Mouse (Mus musculus): Measurements from ENCODE around the gene Mrvi1. TPM values are rescaled to one million over a fixed set of nuclear protein-coding genes. Genes with fewer than 3 reads are reported as not detected.
A peak's percentile ranks its signal among the peaks of the same experiment; 100 is the strongest.
"Not testable (repeated sequence)": the region's sequence is repeated elsewhere in the genome, so short reads cannot be mapped to it uniquely, and the experiment has no call there.

The Mrvi1 gene
- total RNA-seq, 1 experiment from 2014 or later: 3.4 TPM

DNA sequence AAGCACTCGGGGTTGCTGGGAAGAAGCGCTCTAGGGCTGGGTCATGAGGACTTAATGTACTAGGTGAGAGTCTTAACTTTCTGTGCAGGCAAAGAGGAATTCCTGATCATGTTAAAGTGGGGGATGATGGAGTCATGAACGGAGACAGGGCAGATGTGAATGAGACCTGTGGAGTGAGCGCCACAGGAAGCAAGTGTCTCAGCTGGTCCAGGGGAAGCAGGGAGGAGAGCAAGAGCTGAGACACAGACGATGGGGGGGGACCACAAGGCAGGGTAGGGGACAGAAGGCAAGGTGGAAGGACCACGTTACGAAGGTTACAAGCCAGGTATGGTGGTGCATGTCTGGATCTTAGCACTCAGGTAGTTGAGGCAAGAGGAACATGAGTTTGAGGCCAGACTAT, 85.8 kb downstream of the Mrvi1 start:
- no peak for ATAC-seq (replicated peaks; ENCODE audit: low read depth, poor library complexity, severe bottlenecking)

GRCm38 (mm10) chr7:110895772-110896171, 86.5 kb downstream of the Mrvi1 start:
- not testable (repeated sequence) for ATAC-seq (replicated peaks; ENCODE audit: low read depth, poor library complexity, severe bottlenecking)

GRCm38 (mm10) chr7:110894673-110895072, 87.6 kb downstream of the Mrvi1 start:
- ATAC-seq (replicated peaks; ENCODE audit: low read depth, poor library complexity, severe bottlenecking): no peak

DNA sequence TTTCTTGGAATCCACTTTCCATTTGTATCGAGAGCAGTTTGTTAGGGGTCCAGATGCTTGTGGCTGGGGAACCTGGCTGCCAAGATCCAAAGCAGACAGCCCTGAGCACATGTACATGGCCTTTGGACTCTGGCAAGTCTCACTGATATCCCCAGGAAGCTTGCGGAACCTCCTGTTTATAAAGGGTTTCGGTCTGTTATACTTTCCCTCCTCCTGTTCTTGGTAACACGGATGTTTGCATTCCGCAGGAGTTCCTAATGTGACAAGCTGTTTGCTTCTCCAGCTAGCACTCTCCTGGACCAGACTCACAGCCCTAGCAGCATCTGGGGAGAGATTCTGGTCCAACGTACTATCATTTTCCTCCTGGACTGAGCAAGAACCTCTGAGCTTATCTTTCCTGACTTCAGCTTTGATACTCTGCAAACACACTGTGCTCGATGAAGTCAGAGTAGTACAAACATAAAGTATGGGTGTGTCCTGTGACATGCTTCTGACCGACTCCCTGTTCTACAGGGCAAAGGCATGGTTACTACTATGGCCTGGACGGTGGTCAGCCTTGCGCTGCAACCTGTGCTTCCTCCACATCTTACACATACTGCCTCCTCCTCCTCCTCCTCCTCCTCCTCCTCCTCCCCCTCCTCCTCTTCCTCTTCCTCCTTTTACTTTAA, 88.2 kb downstream of the Mrvi1 start:
- ATAC-seq (replicated peaks; ENCODE audit: low read depth, poor library complexity, severe bottlenecking): no peak

- ATAC-seq (replicated peaks; ENCODE audit: low read depth, poor library complexity, severe bottlenecking): peak; percentile 62
Observed at GRCm38 (mm10) chr7:110891501-110891986, 90.7 kb downstream of the Mrvi1 start.

- ATAC-seq (replicated peaks; ENCODE audit: low read depth, poor library complexity, severe bottlenecking): no peak
Observed at GRCm38 (mm10) chr7:110881746-110882333, 100.4 kb downstream of the Mrvi1 start.

GRCm38 (mm10) chr7:110878028-110878427, 104.2 kb downstream of the Mrvi1 start:
- peak; percentile 46 for ATAC-seq (replicated peaks; ENCODE audit: low read depth, poor library complexity, severe bottlenecking)

DNA sequence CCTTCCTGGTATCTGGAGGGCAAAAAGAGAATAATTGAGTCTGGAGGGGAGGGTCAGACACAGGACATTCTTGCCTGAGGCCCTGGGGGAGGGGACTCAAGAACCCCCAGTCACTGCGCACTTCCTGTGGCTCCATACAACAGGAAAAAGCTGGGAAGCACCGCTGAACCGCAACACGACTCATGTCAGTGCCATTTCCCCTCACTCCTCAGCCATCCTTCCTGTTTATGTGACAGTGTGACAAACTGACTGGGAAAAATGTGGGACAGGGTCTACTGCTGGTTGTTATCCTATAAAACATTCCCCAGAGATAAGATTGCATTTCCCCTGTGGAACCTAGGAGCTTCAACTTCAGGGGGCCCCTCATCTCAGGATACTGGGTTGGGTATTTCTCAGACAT, 105.3 kb downstream of the Mrvi1 start:
- peak; percentile 51 for ATAC-seq (replicated peaks; ENCODE audit: low read depth, poor library complexity, severe bottlenecking)

GRCm38 (mm10) chr7:110868807-110869206, 113.5 kb downstream of the Mrvi1 start:
- ATAC-seq (replicated peaks; ENCODE audit: low read depth, poor library complexity, severe bottlenecking): no peak

DNA sequence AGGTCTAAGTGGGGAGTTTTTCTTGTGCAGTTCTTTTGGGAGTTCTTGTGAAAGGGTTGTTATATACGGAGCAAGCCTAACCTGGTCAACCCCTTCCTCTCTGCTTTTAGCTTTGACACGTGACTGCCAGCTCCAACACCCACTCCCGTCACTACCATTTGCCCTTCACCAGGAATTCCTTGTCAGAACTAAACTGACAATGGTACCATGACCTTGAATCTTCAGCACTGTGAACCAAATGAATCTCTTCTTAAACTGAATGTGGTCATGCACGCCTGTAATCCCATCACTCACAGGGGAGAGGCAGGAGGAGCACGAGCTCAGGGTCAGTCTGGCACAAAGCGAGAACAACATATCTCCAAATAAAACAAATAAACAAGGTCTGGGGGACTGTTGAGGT, 115.1 kb downstream of the Mrvi1 start:
- no peak for ATAC-seq (replicated peaks; ENCODE audit: low read depth, poor library complexity, severe bottlenecking)

DNA sequence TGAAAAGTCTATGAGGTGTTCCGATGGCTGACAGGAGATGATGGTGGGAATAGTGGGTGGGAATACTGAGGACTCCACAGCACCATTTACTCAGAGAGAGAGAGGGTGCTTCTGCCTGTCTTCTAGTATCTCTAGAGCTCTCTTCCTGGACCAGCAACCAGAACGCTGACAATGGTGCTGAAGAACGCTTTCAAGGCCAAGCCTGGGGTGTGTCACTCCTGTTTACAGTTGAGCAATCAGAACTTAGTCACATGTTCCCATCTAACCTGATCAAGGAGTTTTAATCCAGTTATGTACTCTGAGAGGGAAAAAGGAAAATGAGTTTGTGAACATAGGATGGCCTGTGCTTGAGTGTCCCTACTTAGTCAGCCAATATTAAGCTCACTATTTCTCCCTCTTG, 116.2 kb downstream of the Mrvi1 start:
- no peak for ATAC-seq (replicated peaks; ENCODE audit: low read depth, poor library complexity, severe bottlenecking)

DNA sequence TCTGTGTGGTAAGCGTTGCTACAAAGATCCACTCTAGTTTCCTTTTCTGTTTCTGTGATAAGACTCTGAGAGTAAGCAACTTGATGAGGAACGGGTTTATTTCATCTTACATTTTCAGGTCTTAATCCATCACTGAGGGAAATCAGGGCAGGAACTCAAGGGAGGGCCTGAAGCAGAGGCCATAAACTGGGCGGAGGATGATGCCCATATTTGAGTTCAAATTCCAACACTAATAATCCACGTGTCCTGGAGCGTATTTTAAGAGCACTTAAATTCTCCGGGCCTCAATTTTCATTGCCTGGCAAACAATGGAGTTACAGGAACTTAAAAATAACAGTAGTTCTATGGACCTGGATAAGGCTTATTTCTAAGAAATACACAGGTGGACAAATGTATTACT, 116.7 kb downstream of the Mrvi1 start:
- no peak for ATAC-seq (replicated peaks; ENCODE audit: low read depth, poor library complexity, severe bottlenecking)

GRCm38 (mm10) chr7:110865038-110865437, 117.2 kb downstream of the Mrvi1 start:
- no peak for ATAC-seq (replicated peaks; ENCODE audit: low read depth, poor library complexity, severe bottlenecking)

DNA sequence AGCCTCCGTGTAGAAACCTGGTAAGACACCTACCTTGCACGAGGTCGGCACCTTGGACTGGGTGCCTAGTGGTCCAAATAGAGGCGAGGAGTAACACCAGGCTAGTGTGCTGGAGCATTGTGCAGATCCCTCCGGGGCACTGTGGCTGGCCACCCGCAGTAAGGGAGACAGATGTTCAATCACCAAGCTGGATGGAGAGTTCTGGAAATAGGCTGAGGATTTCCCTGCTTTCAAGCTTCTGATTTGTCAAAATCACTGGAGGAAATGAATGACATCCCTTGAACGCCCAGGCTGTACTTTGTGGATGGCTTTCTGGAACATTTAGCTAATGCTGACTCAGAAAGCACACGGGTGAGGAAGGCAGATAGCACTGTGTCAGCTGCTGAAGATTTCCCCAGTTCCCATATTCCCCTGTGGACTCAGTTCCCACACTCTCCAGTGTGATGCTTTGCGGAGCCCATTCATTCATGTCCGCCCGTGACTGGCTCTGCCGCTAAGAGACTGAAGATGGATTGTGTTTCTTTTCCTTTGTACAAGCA, 119.4 kb downstream of the Mrvi1 start, which contains the start of gene Lyve1:
Lyve1 (minus strand) TSS at position 489 of the 539 bp plus-strand sequence.
- no peak for ATAC-seq (replicated peaks; ENCODE audit: low read depth, poor library complexity, severe bottlenecking)

- ATAC-seq (replicated peaks; ENCODE audit: low read depth, poor library complexity, severe bottlenecking): peak; percentile 59
Observed at GRCm38 (mm10) chr7:110860129-110860528, 122.1 kb downstream of the Mrvi1 start.

GRCm38 (mm10) chr7:110855604-110856003, 126.7 kb downstream of the Mrvi1 start:
- peak; percentile 51 for ATAC-seq (replicated peaks; ENCODE audit: low read depth, poor library complexity, severe bottlenecking)

DNA sequence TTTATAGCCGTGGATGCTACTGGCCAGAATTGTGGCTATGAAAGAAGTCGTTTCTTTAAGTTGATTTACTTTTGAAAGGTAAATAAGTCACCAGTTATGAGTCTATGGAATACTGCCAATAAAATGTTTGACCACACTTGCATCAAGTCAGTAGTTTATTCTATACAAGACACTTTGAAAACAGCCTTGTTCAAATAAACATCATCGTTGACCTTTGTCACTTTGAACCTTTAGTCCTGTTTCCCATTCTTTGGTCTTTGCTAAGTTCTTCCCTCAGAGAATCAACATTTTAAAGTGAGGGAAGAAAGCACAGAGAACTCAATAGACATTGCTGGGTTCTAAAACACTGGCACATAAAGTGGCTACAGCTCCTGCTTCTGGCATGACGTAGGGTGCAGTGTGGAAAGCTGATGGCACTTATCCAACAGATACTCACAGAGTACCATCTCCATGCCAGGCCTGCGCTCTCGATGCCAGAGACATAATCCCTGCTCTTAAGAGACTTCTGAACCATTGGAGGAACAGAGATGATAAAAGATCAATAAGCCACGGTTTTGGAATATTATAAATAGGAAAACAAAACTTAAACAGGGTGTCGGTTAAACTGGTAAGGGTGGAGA, 127.2 kb downstream of the Mrvi1 start:
- no peak for ATAC-seq (replicated peaks; ENCODE audit: low read depth, poor library complexity, severe bottlenecking)

DNA sequence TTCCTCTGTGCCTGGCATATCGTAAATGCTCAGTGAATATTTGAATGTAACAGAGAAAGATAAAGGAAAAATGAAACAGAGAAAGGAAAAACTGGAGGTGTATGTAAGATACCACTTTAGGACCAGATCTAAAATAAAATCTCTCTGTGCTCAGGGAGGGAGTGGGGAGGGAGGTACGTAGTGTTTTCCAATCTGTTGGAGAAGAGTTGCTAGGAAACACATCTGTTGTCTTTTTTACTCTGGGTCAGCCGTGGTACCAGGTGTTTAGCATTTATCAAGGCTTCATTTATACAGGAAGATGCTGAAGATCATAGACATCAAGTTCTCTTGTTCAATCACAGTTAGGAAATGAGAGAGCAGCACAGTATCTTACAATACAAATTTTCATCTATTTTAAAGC, 127.7 kb downstream of the Mrvi1 start:
- no peak for ATAC-seq (replicated peaks; ENCODE audit: low read depth, poor library complexity, severe bottlenecking)

GRCm38 (mm10) chr7:110853611-110854010, 128.7 kb downstream of the Mrvi1 start:
- no peak for ATAC-seq (replicated peaks; ENCODE audit: low read depth, poor library complexity, severe bottlenecking)

DNA sequence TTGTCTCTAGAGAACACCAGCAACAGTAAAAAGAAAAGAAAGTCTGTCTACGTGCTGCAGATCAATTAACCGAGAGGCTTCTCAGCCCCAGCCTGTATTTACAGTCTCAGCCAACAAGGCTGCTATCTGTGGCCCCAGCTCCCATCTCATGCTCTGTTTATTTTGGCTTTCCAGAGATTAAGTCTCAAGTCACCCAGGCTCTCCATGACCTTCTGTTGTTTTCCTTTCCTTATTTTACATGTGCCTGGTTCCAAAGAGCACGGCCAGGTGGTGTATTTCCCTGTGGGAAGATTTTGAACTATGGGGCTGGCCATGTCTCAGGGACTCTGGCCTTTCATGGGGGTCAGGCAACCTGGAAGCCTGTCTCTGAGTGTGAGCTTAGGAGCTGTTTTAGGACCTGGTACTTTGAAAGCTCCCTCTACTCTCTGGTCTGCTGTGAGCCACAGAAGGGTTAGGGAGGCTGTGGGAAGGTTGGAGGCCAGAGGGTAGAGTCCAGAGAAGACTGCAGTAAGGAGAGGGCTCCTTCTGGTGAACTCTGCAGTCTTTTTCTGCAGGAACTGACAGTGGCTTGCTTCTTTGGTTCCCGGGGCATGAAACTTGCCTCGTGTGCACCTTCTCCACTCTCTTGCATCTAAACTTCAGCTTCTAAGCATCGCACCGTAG, 130.6 kb downstream of the Mrvi1 start:
- no peak for ATAC-seq (replicated peaks; ENCODE audit: low read depth, poor library complexity, severe bottlenecking)

DNA sequence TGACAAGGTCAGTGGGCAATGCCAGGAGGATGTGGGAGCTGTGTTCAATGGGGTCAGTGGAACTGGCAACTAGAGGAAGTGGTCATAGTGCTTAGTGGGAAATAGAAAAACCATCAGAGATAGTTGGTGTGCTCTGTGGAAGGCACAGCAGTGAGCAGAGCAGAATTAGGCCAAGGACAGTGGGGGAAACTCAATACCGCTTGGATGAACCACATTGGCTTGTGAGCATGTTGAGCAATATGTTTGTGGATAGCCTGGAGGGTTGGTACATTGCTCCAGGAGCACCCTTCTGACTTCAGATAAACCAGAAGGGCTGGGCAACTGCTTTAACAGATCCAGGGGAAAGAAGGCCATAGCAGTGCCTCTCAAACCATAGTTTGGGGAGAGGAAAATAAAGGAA, 133.9 kb downstream of the Mrvi1 start:
- ATAC-seq (replicated peaks; ENCODE audit: low read depth, poor library complexity, severe bottlenecking): peak; percentile 45

Data from common myeloid progenitor, adult 5-6 weeks (primary cell).